Mouse (Mus musculus) neural tube, embryonic 12.5 days (tissue): ENCODE data around the gene Kdm8. TPM values are rescaled to one million over a fixed set of nuclear protein-coding genes. Genes with fewer than 3 reads are reported as not detected.

ENCODE experiments used
- ATAC-seq: fragments of 200-750 bp; cut with Nextera tagmentation; 2 replicates; pipeline ENCODE4 v1.8.0; 2017; ENCODE audit warnings: low read depth, mild to moderate bottlenecking, moderate TSS enrichment, moderate library complexity; ENCODE audit not compliant: low FRiP score
- H3K27ac ChIP-seq: fragments of 300-500 bp; sonication (generic); 2 replicates; pipeline ENCODE4 v1.5.1; 2016
- H3K27me3 ChIP-seq: fragments of 300-500 bp; sonication (generic); replicated peaks from 2 replicates; pipeline ENCODE4 v1.6.1; 2016; ENCODE audit warnings: mild to moderate bottlenecking
- H3K36me3 ChIP-seq: fragments of 300-500 bp; sonication (generic); 2 replicates; pipeline ENCODE4 v1.6.1; 2016; ENCODE audit warnings: mild to moderate bottlenecking
- H3K4me1 ChIP-seq: fragments of 300-500 bp; sonication (generic); 2 replicates; pipeline ENCODE4 v1.6.1; 2016
- H3K4me2 ChIP-seq: fragments of 300-500 bp; sonication (generic); replicated peaks from 2 replicates; pipeline ENCODE4 v1.6.1; 2016; ENCODE audit warnings: mild to moderate bottlenecking
- H3K4me3 ChIP-seq: fragments of 300-500 bp; sonication (generic); 2 replicates; pipeline ENCODE4 v1.5.1; 2016
- H3K9ac ChIP-seq: fragments of 300-500 bp; sonication (generic); 2 replicates; pipeline ENCODE4 v1.6.1; 2016; ENCODE audit warnings: mild to moderate bottlenecking
- H3K9me3 ChIP-seq: fragments of 300-500 bp; sonication (generic); 2 replicates; pipeline ENCODE4 v1.6.1; 2016; ENCODE audit warnings: mild to moderate bottlenecking
- WGBS: fragments of 180-500 bp; shearing (Covaris S2); methylation state at CpG from one replicate; pipeline ENCODE4 v1.1.7; 2016; 5-methylcytosine and 5-hydroxymethylcytosine counted together
- polyA plus RNA-seq: library from polyadenylated mRNA; unstranded; fragments of >200 nt; fragmentation: Nextera tagmentation; extraction: Ambion mirVana; gene quantifications from 2 replicates; pipeline ENCODE4 v1.2.1, GENCODE M21; 2016

The Kdm8 gene
- polyA plus RNA-seq, 1 experiment from 2014 or later = 10.1 TPM

DNA sequence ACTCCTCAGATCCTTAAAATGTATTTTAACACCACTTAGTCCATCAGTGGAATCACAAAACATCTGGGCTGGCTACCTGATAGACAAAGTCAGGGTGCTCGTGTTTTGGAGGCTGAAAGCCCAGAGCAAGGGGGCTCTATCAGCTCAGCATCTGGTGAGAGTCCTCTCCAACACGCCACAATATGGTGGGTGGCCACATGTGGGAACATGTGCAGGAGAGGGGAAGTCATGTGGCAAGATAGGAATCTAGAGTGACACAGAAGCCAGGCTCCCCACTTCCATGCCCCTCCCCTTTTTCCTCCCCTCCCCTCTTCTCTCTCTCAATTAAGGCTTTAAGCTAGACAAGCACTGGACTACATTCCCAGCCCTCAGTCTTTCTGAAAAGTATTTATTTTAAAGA is 67.4 kb downstream of the Kdm8 start:
- Histone ChIP-seq H3K27ac (no peak overlapping the region), H3K9ac (no peak overlapping the region), H3K9me3 (no peaks in the 10 kb centered on the region), H3K4me3 (no peak overlapping the region), H3K4me2 (no peak overlapping the region), H3K36me3 (no peaks in the 10 kb centered on the region), H3K27me3 (no peaks in the 10 kb centered on the region), H3K4me1 (no peaks in the 10 kb centered on the region)
- no peak for ATAC-seq
- WGBS = 71% methylated on average over 2 of the region's 2 CpGs

Other genes with a start within 250 kb of the Kdm8 start
- gene Nsmce1, start 46.9 kb downstream of the Kdm8 start, polyA plus RNA-seq = 98.8 and 108 TPM in 2 replicates
- gene Il4ra, start 107.4 kb downstream of the Kdm8 start, polyA plus RNA-seq = 5.1 and 5.3 TPM in 2 replicates
- gene Il21r, start 158.8 kb downstream of the Kdm8 start, polyA plus RNA-seq = 0.27 and 0.35 TPM in 2 replicates